In genomic region chr16:23521092-23521491, GRCm38 (mm10) we compare ENCODE assay signal across 9 mouse cellular contexts. TPM values are rescaled to one million over a fixed set of nuclear protein-coding genes. Genes with fewer than 3 reads are reported as not detected.
DNase-seq lines count a peak whose midpoint lies in the region; ATAC-seq and TF ChIP-seq lines count a peak whose summit lies in the region.
"Had no signal": no experiment of that assay in that cellular context is flagged by ENCODE, and none has a peak within 500 bp of the region (broad histone marks: within the 10 kb centered on the region; RNA-seq: fewer than 3 reads in every experiment).

No protein-coding gene starts in this region.

- H3K4me1 ChIP-seq in heart, embryonic 13.5 days: peaks cover 71% of the 10 kb centered on the region
- H3K4me1 ChIP-seq in forebrain, embryonic 14.5 days (ENCODE audit: control insufficient read depth, insufficient read depth, low read length): peaks cover 45% of the 10 kb centered on the region
- peaks cover 0 to 15% of the 10 kb centered on the region in 2 experiments; a peak in 2 of 4 replicates for H3K4me1 ChIP-seq in liver, embryonic 14.5 days (replicated peaks; ENCODE audit: control insufficient read depth in 2 of 2, insufficient read depth in 2 of 2, low read length in 1 of 2)

- peak overlapping the region; percentile 78 for H3K9ac ChIP-seq in heart, embryonic 13.5 days
- peak overlapping the region; percentile 78 for H3K9ac ChIP-seq in forebrain, embryonic 14.5 days (ENCODE audit: low read length)
- no peak overlapping the region for H3K9ac ChIP-seq in liver, embryonic 14.5 days (replicated peaks)

- H3K4me3 ChIP-seq in heart, embryonic 13.5 days: peak overlapping the region; percentile 56; the same call in 1 of the 2 replicates
- H3K4me3 ChIP-seq in forebrain, embryonic 14.5 days (ENCODE audit: low read depth, low read length): peak overlapping the region; percentile 49
- peak overlapping the region in 1 of 2 experiments; percentile 17; a peak in 1 of 4 replicates for H3K4me3 ChIP-seq in liver, embryonic 14.5 days (ENCODE audit: insufficient read depth in 1 of 2, low read depth in 2 of 2, low read length in 2 of 2)

- no peak for TF ChIP-seq CTCF in liver, embryonic 14.5 days (IDR thresholded peaks at IDR 0.05; ENCODE audit: low read depth)

- intact Hi-C loops in gastrocnemius, postnatal 36 days (cut with DNase I): loop anchor here (5.0 kb wide), 1 partner anchor 34 kb away; no protein-coding TSS in a partner anchor
- intact Hi-C loops in left cerebral cortex, postnatal 36 days (cut with DNase I): no loop called here

- ATAC-seq in heart, embryonic 13.5 days (ENCODE audit: extremely low read depth, insufficient number of reproducible peaks, low FRiP score, low TSS enrichment): no peak
- no peak for ATAC-seq in forebrain, embryonic 14.5 days
- no peak for ATAC-seq in liver, embryonic 14.5 days (ENCODE audit: insufficient read depth)

- DNase-seq in heart, adult 18-20 months: no peak
- DNase-seq in MN1 (ENCODE audit: low spot score): peak; percentile 5
- peak; percentile 59 for DNase-seq in forebrain, embryonic 14.5 days (ENCODE audit: low spot score)
- DNase-seq in liver, embryonic 14.5 days (ENCODE audit: low read depth in 3 of 3, low spot score in 3 of 3): no peak
- DNase-seq in gastrocnemius, postnatal 36 days: no peak
- DNase-seq in left cerebral cortex, postnatal 36 days (ENCODE audit: low spot score in 2 of 2): no peak
- DNase-seq in gastrocnemius, adult 8-10 months (ENCODE audit: low spot score in 2 of 2): no peak

- peak overlapping the region; percentile 77 for H3K4me2 ChIP-seq in heart, embryonic 13.5 days
- H3K4me2 ChIP-seq in forebrain, embryonic 14.5 days (ENCODE audit: low read length): peak overlapping the region; percentile 58
- H3K4me2 ChIP-seq in liver, embryonic 14.5 days (ENCODE audit: low read depth): peak overlapping the region; percentile 11; the same call in 1 of the 2 replicates

- peaks cover 4% of the 10 kb centered on the region; the same call in 1 of the 2 replicates for H3K27me3 ChIP-seq in heart, embryonic 13.5 days (replicated peaks)
- H3K27me3 ChIP-seq in forebrain, embryonic 14.5 days (replicated peaks; ENCODE audit: control insufficient read depth, insufficient read depth, low read length): no peaks in the 10 kb centered on the region
- no peaks in the 10 kb centered on the region for H3K27me3 ChIP-seq in liver, embryonic 14.5 days (ENCODE audit: control insufficient read depth, insufficient read depth, low read length)
- H3K27me3 ChIP-seq: stomach, embryonic 15.5 days had no signal

- no peak for TF ChIP-seq EP300 in liver, embryonic 14.5 days (IDR thresholded peaks at IDR 0.05; ENCODE audit: low read depth)

- peaks cover 9% of the 10 kb centered on the region; the same call in 1 of the 2 replicates for H3K9me3 ChIP-seq in heart, embryonic 13.5 days
- H3K9me3 ChIP-seq in forebrain, embryonic 14.5 days (replicated peaks; ENCODE audit: control insufficient read depth, low read length): no peaks in the 10 kb centered on the region
- H3K9me3 ChIP-seq in liver, embryonic 14.5 days (ENCODE audit: control insufficient read depth, low read length): no peaks in the 10 kb centered on the region
- H3K9me3 ChIP-seq: stomach, embryonic 15.5 days had no signal

- WGBS in heart, embryonic 13.5 days: 29% methylated on average over 5 of the region's 5 CpGs
- 2% methylated on average over 5 of the region's 5 CpGs for WGBS in forebrain, embryonic 14.5 days
- WGBS in liver, embryonic 14.5 days (ENCODE audit: insufficient replicate concordance): 24% methylated on average over 5 of the region's 5 CpGs

- no peaks in the 10 kb centered on the region for H3K36me3 ChIP-seq in heart, embryonic 13.5 days
- H3K36me3 ChIP-seq in forebrain, embryonic 14.5 days (ENCODE audit: control insufficient read depth, insufficient read depth, low read length): no peaks in the 10 kb centered on the region
- no peaks in the 10 kb centered on the region for H3K36me3 ChIP-seq in liver, embryonic 14.5 days (replicated peaks; ENCODE audit: control insufficient read depth, insufficient read depth, low read depth)
- H3K36me3 ChIP-seq: stomach, embryonic 15.5 days had no signal

- H3K27ac ChIP-seq in heart, embryonic 13.5 days (replicated peaks): peak overlapping the region; percentile 82; the same call in 1 of the 2 replicates
- H3K27ac ChIP-seq in forebrain, embryonic 14.5 days (ENCODE audit: low read depth, low read length): peak overlapping the region; percentile 95
- H3K27ac ChIP-seq in liver, embryonic 14.5 days: no peak overlapping the region
- H3K27ac ChIP-seq: stomach, embryonic 15.5 days had no signal

RNA-seq across cellular contexts. Expression of gene Masp1, which starts 0.5 kb away (rescaled TPM):
- 10.4 and 13.3 TPM in 2 replicates for polyA plus RNA-seq in heart, embryonic 13.5 days (2015; fragmentation: Nextera tagmentation; extraction: Ambion mirVana)
- 10 to 100 TPM; 11.6 to 13.4 TPM for total RNA-seq in heart, adult 18-20 months (2021)
- 44.6 and 47.4 TPM in 2 replicates for polyA plus RNA-seq in forebrain, embryonic 14.5 days (2014; fragmentation: Nextera tagmentation; extraction: Ambion mirVana)
- 11.9 and 12.4 TPM in 2 replicates for polyA plus RNA-seq in liver, embryonic 14.5 days (2012; rRNA removed)
- polyA plus RNA-seq in liver, embryonic 14.5 days (2014; fragmentation: Nextera tagmentation; extraction: Ambion mirVana): 14.2 and 17.3 TPM in 2 replicates
- total RNA-seq in gastrocnemius, postnatal 36 days (2021): 10 to 100 TPM; 15.4 to 15.8 TPM
- 10 to 100 TPM; 14.2 to 16.9 TPM for total RNA-seq in left cerebral cortex, postnatal 36 days (2021)
- total RNA-seq in gastrocnemius, adult 8-10 months (2022): 10 to 100 TPM in 1 of 4 experiments, 1 to 10 TPM in 3; 7.2 to 11.9 (median 9.1) TPM

RNA-seq across cellular contexts. Expression of gene Rtp4, which starts 1.0 kb away (rescaled TPM):
- polyA plus RNA-seq in heart, embryonic 13.5 days (2015; fragmentation: Nextera tagmentation; extraction: Ambion mirVana): 9.3 and 9.5 TPM in 2 replicates
- 1 to 10 TPM; 4.4 to 4.8 TPM for total RNA-seq in heart, adult 18-20 months (2021)
- 3.1 and 4.0 TPM in 2 replicates for polyA plus RNA-seq in forebrain, embryonic 14.5 days (2014; fragmentation: Nextera tagmentation; extraction: Ambion mirVana)
- polyA plus RNA-seq in liver, embryonic 14.5 days (2012; rRNA removed): 2.5 and 3.4 TPM in 2 replicates
- 3.9 and 5.1 TPM in 2 replicates for polyA plus RNA-seq in liver, embryonic 14.5 days (2014; fragmentation: Nextera tagmentation; extraction: Ambion mirVana)
- 1 to 10 TPM; 1.3 to 2.1 TPM for total RNA-seq in gastrocnemius, postnatal 36 days (2021)
- total RNA-seq in left cerebral cortex, postnatal 36 days (2021): 1 to 10 TPM; 1.9 TPM
- 1 to 10 TPM in 2 of 4 experiments, under 1 TPM in 2; 0.75 to 1.4 (median 1.1) TPM for total RNA-seq in gastrocnemius, adult 8-10 months (2022)

Comparison
In these comparisons a context has a peak if more than half of its experiments do, and no peak if none do; other contexts are left out.
1. H3K4me2 ChIP-seq: peak in every context shown above with its lines; median percentile 77 in heart, embryonic 13.5 days; 58 in forebrain, embryonic 14.5 days; 11 in liver, embryonic 14.5 days.
2. DNase-seq: peak in MN1 (single experiment) and forebrain, embryonic 14.5 days (single experiment); none in heart, adult 18-20 months (0 of 2), liver, embryonic 14.5 days (0 of 3), gastrocnemius, postnatal 36 days (0 of 2), left cerebral cortex, postnatal 36 days (0 of 2) and gastrocnemius, adult 8-10 months (0 of 2).